Mouse (Mus musculus) lung, adult 2 months (tissue): ENCODE data around the gene Mat2a.

ENCODE experiments used
- CTCF ChIP-seq: fragments of 200-500 bp; IDR thresholded peaks from 2 replicates; pipeline ENCODE4 v1.5.1; 2011; ENCODE audit warnings: mild to moderate bottlenecking, low read length, control low read depth; ENCODE audit not compliant: insufficient read depth
- POLR2A ChIP-seq: fragments of 200-500 bp; IDR thresholded peaks from 2 replicates; pipeline ENCODE4 v1.6.1; 2011; ENCODE audit warnings: low read depth, mild to moderate bottlenecking, control low read depth, low read length, borderline replicate concordance; ENCODE audit errors: extremely low read depth

GRCm38 (mm10) chr6:72385258-72385657 lies 54.1 kb downstream of the Mat2a start:
- TF ChIP-seq POLR2A (no peak), CTCF (no peak)
